Mouse (Mus musculus) embryonic facial prominence, embryonic 10.5 days (tissue): ENCODE measurements around the gene Olfr1385. TPM values are rescaled to one million over a fixed set of nuclear protein-coding genes. Genes with fewer than 3 reads are reported as not detected.
"Not testable (repeated sequence)": the region's sequence is repeated elsewhere in the genome, so short reads cannot be mapped to it uniquely, and the experiment has no call there.

Source experiments
- DNase-seq: peaks from one replicate; pipeline ENCODE4 v3.0.0-alpha.2; 2017; ENCODE audit warnings: low spot score
- H3K27ac ChIP-seq: fragments of 300-500 bp; sonication (generic); replicated peaks from 2 replicates; pipeline ENCODE4 v1.5.1; 2016; ENCODE audit warnings: mild to moderate bottlenecking
- H3K27me3 ChIP-seq: fragments of 300-500 bp; sonication (generic); replicated peaks from 2 replicates; pipeline ENCODE4 v1.6.1; 2016; ENCODE audit warnings: low read depth, mild to moderate bottlenecking; ENCODE audit not compliant: poor library complexity, severe bottlenecking
- H3K36me3 ChIP-seq: fragments of 300-500 bp; sonication (generic); replicated peaks from 2 replicates; pipeline ENCODE4 v1.6.1; 2016; ENCODE audit warnings: mild to moderate bottlenecking, moderate library complexity
- H3K4me1 ChIP-seq: fragments of 300-500 bp; sonication (generic); 2 replicates; pipeline ENCODE4 v1.6.1; 2016
- H3K4me3 ChIP-seq: fragments of 300-500 bp; sonication (generic); 2 replicates; pipeline ENCODE4 v1.5.1; 2016; ENCODE audit warnings: mild to moderate bottlenecking, moderate library complexity
- H3K9me3 ChIP-seq: fragments of 300-500 bp; sonication (generic); 2 replicates; pipeline ENCODE4 v1.6.1; 2016; ENCODE audit warnings: mild to moderate bottlenecking
- WGBS: fragments of 180-500 bp; shearing (Covaris S2); methylation state at CpG from one replicate; pipeline ENCODE4 v1.1.7; 2016; 5-methylcytosine and 5-hydroxymethylcytosine counted together
- polyA plus RNA-seq: library from polyadenylated mRNA; unstranded; fragments of >200 nt; fragmentation: Nextera tagmentation; extraction: Ambion mirVana; gene quantifications from 2 replicates; pipeline ENCODE4 v1.2.1, GENCODE M21; 2016

The Olfr1385 gene
- polyA plus RNA-seq, result not detected in 2 replicates

DNA sequence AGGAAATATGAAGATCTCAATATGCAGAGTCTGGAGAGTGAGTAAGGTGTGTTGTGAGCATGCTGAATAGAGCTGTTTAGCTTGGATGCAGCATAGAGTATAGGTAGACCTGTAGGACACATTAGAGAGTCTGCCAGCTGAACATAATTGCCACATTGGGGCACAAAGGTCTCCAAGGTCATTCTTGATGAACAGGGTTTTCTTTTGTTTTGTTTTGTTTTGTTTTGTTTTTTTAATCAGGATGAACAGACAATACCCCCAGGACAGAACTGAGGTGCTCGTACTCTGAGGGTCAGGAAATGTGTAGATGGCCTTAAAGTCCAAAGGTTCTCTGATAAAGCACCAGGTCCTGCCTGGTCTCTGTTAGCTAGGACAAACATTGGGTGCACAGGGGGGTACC is at the start of gene Olfr1385:
TSS of gene Olfr1385 (plus strand) at position 301 of the 400 bp plus-strand sequence.
- H3K27me3 ChIP-seq, H3K9me3 ChIP-seq, H3K27ac ChIP-seq, H3K36me3 ChIP-seq, H3K4me3 ChIP-seq, DNase-seq, H3K4me1 ChIP-seq: not testable (repeated sequence)
- 67% methylated on average over 1 of the region's 1 CpGs for WGBS

DNA sequence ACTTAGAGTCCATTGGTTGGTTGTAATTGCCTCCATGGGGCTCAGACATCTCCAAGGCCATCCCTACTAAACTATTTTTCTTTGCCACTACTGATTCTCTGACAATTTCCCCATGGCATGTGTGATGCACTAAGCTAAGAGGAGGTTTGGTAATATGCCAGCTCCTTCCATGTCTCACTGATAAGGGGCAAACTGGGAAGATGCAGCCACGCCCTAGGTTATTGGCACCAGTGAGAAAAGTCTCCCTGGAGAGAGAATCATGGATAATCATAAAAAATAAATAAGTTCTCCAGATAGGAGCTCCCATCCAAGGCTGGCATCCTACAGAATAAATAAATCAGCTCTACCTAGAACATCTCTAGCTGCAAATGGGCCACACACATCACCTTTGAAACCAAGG is 33.8 kb upstream of the Olfr1385 start, which contains the start of gene Olfr1387:
TSS of gene Olfr1387 (plus strand) at position 301 of the 400 bp plus-strand sequence.
- H3K27me3 ChIP-seq, result no peaks in the 10 kb centered on the region
- no peaks in the 10 kb centered on the region for H3K36me3 ChIP-seq
- no peak within 1 kb of the TSS for H3K27ac ChIP-seq
- no peak within 1 kb of the TSS for H3K4me3 ChIP-seq
- H3K4me1 ChIP-seq, result no peaks in the 10 kb centered on the region
- WGBS, result 75% methylated on average over 1 of the region's 1 CpGs
- H3K9me3 ChIP-seq, result no peaks in the 10 kb centered on the region
- no peak for DNase-seq

DNA sequence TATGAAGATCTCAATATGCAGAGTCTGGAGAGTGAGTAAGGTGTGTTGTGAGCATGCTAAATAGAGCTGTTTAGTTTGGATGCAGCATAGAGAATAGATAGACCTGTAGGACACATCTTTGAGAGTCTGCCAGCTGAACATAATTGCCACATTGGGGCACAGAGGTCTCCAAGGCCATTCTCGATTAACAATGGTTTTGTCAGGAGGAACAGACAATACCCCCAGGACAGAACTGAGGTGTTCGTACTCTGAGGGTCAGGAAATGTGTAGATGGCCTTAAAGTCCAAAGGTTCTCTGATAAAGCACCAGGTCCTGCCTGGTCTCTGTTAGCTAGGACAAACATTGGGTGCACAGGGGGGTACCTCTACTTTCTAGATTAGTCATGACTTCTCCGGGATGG is 24.1 kb upstream of the Olfr1385 start, which contains the start of gene Olfr1386:
TSS of gene Olfr1386 (plus strand) at position 301 of the 400 bp plus-strand sequence.
- 82% methylated on average over 3 of the region's 3 CpGs for WGBS
- H3K27me3 ChIP-seq, H3K4me1 ChIP-seq: not testable (repeated sequence)

DNA sequence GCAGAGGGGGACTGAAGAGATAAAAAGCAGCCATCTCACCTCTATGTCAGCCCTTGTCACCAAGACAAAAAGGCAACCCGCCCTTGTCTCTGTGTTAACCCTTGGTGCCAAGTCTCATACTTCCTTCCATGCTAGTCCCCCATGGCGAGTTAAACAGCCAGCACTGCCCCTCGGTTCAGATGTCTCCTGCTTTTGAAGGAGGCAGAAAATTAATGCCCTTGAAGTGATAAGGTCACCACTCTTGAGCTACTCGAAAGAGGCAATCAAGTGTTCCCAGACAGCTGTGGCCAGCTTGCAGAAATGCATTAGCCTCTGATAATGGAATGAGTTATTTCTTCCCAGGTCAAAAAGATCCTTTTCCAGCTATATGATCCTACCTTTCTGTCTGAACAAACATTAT is 2.9 kb upstream of the Olfr1385 start:
- Histone ChIP-seq H3K27me3 (no peaks in the 10 kb centered on the region), H3K36me3 (no peaks in the 10 kb centered on the region), H3K9me3 (no peaks in the 10 kb centered on the region), H3K27ac (no peak overlapping the region), H3K4me3 (no peak overlapping the region), H3K4me1 (no peaks in the 10 kb centered on the region)
- WGBS, result 62% methylated on average over 4 of the region's 4 CpGs
- DNase-seq, result no peak

More for the DNA sequence above, 24.1 kb upstream of the Olfr1385 start, which contains the start of gene Olfr1386:
- not testable (repeated sequence) for H3K36me3 ChIP-seq, DNase-seq, H3K27ac ChIP-seq, H3K4me3 ChIP-seq, H3K9me3 ChIP-seq

DNA sequence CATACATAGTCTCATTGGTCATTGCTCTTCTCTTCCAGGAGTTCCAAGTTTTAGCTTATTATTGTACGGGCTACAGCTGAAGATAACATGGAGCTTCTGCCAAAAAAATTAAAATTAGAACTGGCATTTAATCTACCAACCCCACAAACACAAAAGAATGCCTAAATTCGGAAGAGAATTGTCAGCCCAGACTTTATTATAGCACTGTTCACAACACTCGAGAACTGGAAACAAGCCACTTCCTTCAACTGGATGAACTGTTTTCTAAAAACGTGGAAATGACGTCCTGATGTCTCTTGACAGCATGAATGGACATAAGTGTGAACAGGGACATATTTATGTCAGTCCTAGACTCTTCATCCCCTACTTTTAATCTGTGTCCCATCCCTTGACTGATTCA is 29.2 kb downstream of the Olfr1385 start:
- H3K27me3 ChIP-seq, result no peaks in the 10 kb centered on the region
- no peak for DNase-seq
- no peaks in the 10 kb centered on the region for H3K9me3 ChIP-seq
- no peak overlapping the region for H3K4me3 ChIP-seq
- WGBS, result 74% methylated on average over 5 of the region's 5 CpGs
- no peaks in the 10 kb centered on the region for H3K36me3 ChIP-seq
- no peaks in the 10 kb centered on the region for H3K4me1 ChIP-seq
- no peak overlapping the region for H3K27ac ChIP-seq

DNA sequence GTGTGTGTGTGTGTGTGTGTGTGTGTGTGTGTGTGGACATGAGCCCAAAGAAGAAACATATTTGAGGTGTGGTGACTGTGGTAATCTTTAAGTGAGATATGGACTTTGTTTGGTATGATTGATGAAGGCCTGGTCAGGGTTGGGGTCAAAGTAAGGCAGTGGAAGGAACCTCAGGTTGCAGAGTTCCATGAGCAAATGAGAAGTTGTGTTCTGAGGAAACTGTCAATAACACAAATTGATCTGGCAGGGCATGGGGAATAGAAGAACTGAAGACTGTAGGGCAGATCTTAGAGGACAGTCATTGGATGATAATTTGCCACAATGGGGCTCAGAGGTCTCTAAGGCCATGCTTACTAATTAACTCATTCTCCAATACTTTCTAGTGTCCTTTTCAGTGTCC is 30.5 kb downstream of the Olfr1385 start, which contains the start of gene Olfr1383:
TSS of gene Olfr1383 (plus strand) at position 301 of the 400 bp plus-strand sequence.
- Histone ChIP-seq H3K27me3 (no peaks in the 10 kb centered on the region), H3K27ac (no peak within 1 kb of the TSS), H3K9me3 (no peaks in the 10 kb centered on the region), H3K4me1 (no peaks in the 10 kb centered on the region), H3K36me3 (no peaks in the 10 kb centered on the region), H3K4me3 (no peak within 1 kb of the TSS)
- no peak for DNase-seq

DNA sequence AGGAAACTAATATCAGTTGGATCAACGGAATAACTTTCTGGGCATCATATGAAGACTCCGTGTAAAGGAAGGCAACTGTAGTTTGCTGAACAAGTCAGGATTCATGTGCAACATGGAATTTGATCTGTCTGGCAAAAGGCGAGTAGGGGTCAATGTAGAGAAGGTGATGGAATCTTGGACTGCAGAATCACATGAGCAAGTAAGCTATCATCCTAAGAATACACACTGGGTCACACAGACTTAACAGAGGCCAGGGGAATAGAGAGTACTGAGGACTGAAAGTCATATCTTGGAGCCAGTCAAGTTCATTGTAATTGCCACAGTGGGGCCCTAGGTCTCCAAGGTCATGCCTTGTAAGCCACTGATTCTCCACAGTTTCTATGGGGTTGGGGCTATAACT is 39.1 kb downstream of the Olfr1385 start, which contains the start of gene Olfr1382:
TSS of gene Olfr1382 (plus strand) at position 301 of the 400 bp plus-strand sequence.
- Histone ChIP-seq H3K27ac (no peak within 1 kb of the TSS), H3K36me3 (no peaks in the 10 kb centered on the region), H3K4me1 (no peaks in the 10 kb centered on the region), H3K9me3 (no peaks in the 10 kb centered on the region), H3K27me3 (no peaks in the 10 kb centered on the region), H3K4me3 (no peak within 1 kb of the TSS)
- no peak for DNase-seq
- WGBS, result 86% methylated on average over 3 of the region's 3 CpGs

DNA sequence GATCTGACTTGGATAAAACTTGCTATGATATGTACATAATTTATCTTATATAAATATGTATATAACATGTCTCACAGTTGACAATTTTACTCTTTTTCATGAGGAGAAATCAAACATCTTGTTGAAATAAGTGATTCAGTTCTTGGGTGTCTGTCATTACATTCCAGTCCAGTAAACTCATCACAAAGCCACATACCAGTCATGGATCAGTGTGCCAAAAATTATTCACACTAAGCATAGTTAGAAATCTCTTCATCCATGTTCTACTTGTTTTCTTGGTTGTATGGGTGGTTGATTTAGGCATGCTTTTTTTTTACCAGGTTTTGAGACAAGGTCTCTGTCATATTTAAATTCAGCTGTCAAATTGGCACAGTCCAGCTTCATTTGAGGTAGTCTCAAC is 43.9 kb downstream of the Olfr1385 start:
- Histone ChIP-seq H3K27ac (no peak overlapping the region), H3K27me3 (no peaks in the 10 kb centered on the region), H3K4me1 (no peaks in the 10 kb centered on the region), H3K36me3 (no peaks in the 10 kb centered on the region), H3K4me3 (no peak overlapping the region), H3K9me3 (no peaks in the 10 kb centered on the region)
- no peak for DNase-seq

DNA sequence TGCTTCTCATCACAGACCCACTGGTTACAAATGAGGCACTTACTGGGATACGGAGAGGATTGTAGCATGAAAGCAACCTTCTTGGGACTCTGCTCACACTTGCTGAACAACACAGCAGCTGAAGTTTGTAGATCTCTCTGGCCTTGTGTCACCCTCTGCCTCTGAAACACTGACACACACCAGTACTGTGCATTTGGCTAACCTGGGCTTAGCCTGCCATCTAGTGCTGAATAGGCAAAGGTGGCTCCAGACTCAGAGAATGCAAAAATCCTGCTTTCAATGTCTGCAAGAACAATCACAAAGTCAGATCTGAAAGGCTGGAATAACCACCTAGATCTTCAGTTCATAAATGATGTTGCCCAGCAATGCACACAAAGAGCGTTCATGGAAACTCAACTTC is 47.8 kb downstream of the Olfr1385 start:
- not testable (repeated sequence) for H3K4me1 ChIP-seq, H3K9me3 ChIP-seq, DNase-seq, H3K27ac ChIP-seq, H3K4me3 ChIP-seq, H3K36me3 ChIP-seq, H3K27me3 ChIP-seq
- 89% methylated on average over 2 of the region's 2 CpGs for WGBS

DNA sequence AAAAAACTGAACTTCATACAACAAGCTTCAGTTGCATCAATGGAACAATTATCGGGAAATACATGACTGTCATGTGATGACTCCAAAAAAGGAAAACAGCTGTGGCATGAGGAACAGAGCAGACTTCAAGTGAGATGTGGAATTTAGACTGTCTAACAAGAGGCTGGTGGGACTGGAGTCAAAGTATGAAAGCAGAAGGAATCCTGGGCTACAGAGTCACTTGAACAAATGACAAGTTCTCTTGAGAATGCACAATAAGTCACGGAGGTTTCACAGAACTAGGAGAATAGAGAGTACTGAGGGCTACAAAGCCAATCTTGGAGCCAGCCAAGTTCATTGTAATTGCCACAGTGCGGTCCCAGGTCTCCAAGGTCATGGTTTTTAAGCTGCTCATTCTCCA is 54.3 kb downstream of the Olfr1385 start, which contains the start of gene Olfr1381:
TSS of gene Olfr1381 (plus strand) at position 301 of the 400 bp plus-strand sequence.
- not testable (repeated sequence) for H3K4me3 ChIP-seq, H3K4me1 ChIP-seq, H3K27me3 ChIP-seq, H3K27ac ChIP-seq, H3K36me3 ChIP-seq, DNase-seq, H3K9me3 ChIP-seq
- WGBS, result 81% methylated on average over 3 of the region's 3 CpGs

Other genes with a start within 250 kb of the Olfr1385 start
- 34.8 and 40.3 TPM in 2 replicates for gene Mgat1, start 244.9 kb upstream of the Olfr1385 start, polyA plus RNA-seq
- gene Olfr1393, start 210.8 kb upstream of the Olfr1385 start, polyA plus RNA-seq, result 0.10 TPM in 1 of 2 replicates, not detected in the other
- 0.06 TPM in 1 of 2 replicates, not detected in the other for gene Olfr1392, start 203.8 kb upstream of the Olfr1385 start, polyA plus RNA-seq
- not detected in 2 replicates for gene Olfr10, start 184.3 kb upstream of the Olfr1385 start, polyA plus RNA-seq
- gene Olfr1391, start 166.3 kb upstream of the Olfr1385 start, polyA plus RNA-seq, result not detected in 2 replicates
- gene Olfr1390, start 153.9 kb upstream of the Olfr1385 start, polyA plus RNA-seq, result not detected in 2 replicates
- gene Olfr1389, start 66.0 kb upstream of the Olfr1385 start, polyA plus RNA-seq, result not detected in 2 replicates
- gene Olfr1388, start 52.4 kb upstream of the Olfr1385 start, polyA plus RNA-seq, result 0.42 and 0.57 TPM in 2 replicates
- gene Olfr1387, start 33.7 kb upstream of the Olfr1385 start, polyA plus RNA-seq, result not detected in 2 replicates
- not detected in 2 replicates for gene Olfr1386, start 24.0 kb upstream of the Olfr1385 start, polyA plus RNA-seq
- gene Olfr1384, start 17.7 kb downstream of the Olfr1385 start, polyA plus RNA-seq, result not detected in 2 replicates
- gene Olfr1383, start 30.6 kb downstream of the Olfr1385 start, polyA plus RNA-seq, result not detected in 2 replicates
- not detected in 2 replicates for gene Olfr1382, start 39.2 kb downstream of the Olfr1385 start, polyA plus RNA-seq
- gene Olfr1381, start 54.4 kb downstream of the Olfr1385 start, polyA plus RNA-seq, result not detected in 2 replicates
- not detected in 2 replicates for gene Olfr1380, start 67.8 kb downstream of the Olfr1385 start, polyA plus RNA-seq
- 5.6 and 6.0 TPM in 2 replicates for gene Flt4, start 120.2 kb downstream of the Olfr1385 start, polyA plus RNA-seq
- gene Scgb3a1, start 174.5 kb downstream of the Olfr1385 start, polyA plus RNA-seq, result not detected in 2 replicates
- 60.7 and 61.7 TPM in 2 replicates for gene Cnot6, start 223.7 kb downstream of the Olfr1385 start, polyA plus RNA-seq